Mouse (Mus musculus) testis, adult 2 months (tissue): ENCODE measurements at regions not wholly inside any gene's neighbourhood (a gene's known extent, or its start where the extent isn't known, plus 50 kb on each side); places are given as distances from the start of the nearest gene placed in this dataset.

Experiments used
- CTCF ChIP-seq: fragments of 200-500 bp; IDR thresholded peaks from 2 replicates; pipeline ENCODE4 v1.5.1; 2012; ENCODE audit warnings: low read depth, mild to moderate bottlenecking, inconsistent platforms, low read length, moderate library complexity; ENCODE audit not compliant: control insufficient read depth, insufficient read depth, insufficient replicate concordance
- POLR2A ChIP-seq: fragments of 200-500 bp; IDR thresholded peaks from 2 replicates; pipeline ENCODE4 v1.6.1; 2012; ENCODE audit warnings: low read depth, mild to moderate bottlenecking, inconsistent platforms, low read length, moderate library complexity; ENCODE audit not compliant: control insufficient read depth

- TF ChIP-seq POLR2A (no peak), CTCF (no peak)
Observed at GRCm38 (mm10) chr3:34903106-34903505, 252.9 kb downstream of the Sox2 start.
